23 mouse cellular contexts compared by ENCODE assay signal in genomic region chr2:39185942-39186341, GRCm38 (mm10). TPM values are rescaled to one million over a fixed set of nuclear protein-coding genes. Genes with fewer than 3 reads are reported as not detected.
A peak's percentile ranks its signal among the peaks of the same experiment; 100 is the strongest.
DNase-seq lines count a peak whose midpoint lies in the region; ATAC-seq and TF ChIP-seq lines count a peak whose summit lies in the region.
"Had no signal": no experiment of that assay in that cellular context is flagged by ENCODE, and none has a peak within 500 bp of the region (broad histone marks: within the 10 kb centered on the region; RNA-seq: fewer than 3 reads in every experiment).

No protein-coding gene starts in this region.

- no peaks in the 10 kb centered on the region for H3K36me3 ChIP-seq in kidney, postnatal 0 days (ENCODE audit: insufficient read depth, low read length)
- H3K36me3 ChIP-seq in kidney, embryonic 15.5 days, result peaks cover 21% of the 10 kb centered on the region
- H3K36me3 ChIP-seq: liver, embryonic 15.5 days; stomach, embryonic 15.5 days had no signal

- 77% methylated on average over 3 of the region's 3 CpGs for WGBS in kidney, postnatal 0 days
- 70% methylated on average over 3 of the region's 3 CpGs for WGBS in kidney, embryonic 15.5 days

- peak; percentile 12; the same call in 1 of the 2 replicates for TF ChIP-seq CTCF in kidney, postnatal 0 days (IDR thresholded peaks at IDR 0.05; ENCODE audit: low read depth)

- DNase-seq in kidney, postnatal 0 days (ENCODE audit: low spot score), result no peak
- peak; percentile 8 for DNase-seq in thymus, postnatal 25 days
- DNase-seq in thymus, postnatal 10 days (ENCODE audit: low spot score in 2 of 2), result no peak
- DNase-seq in ZHBTc4 (ENCODE audit: low read depth, low spot score), result peak; percentile 23
- no peak for DNase-seq in neural tube, embryonic 10.5 days (ENCODE audit: extremely low spot score, low spot score)
- DNase-seq in adrenal gland, postnatal 25 days, result no peak
- DNase-seq: adrenal gland, postnatal 10 days; cerebellum, adult 9-11 months; gastrocnemius, adult 2 months; kidney, adult 18-20 months; lung, postnatal 14 days; midbrain, embryonic 14.5 days; right cerebral cortex, postnatal 14 days had no signal

- H3K9ac ChIP-seq in kidney, postnatal 0 days (ENCODE audit: low read depth, low read length), result no peak overlapping the region
- no peak overlapping the region for H3K9ac ChIP-seq in kidney, embryonic 15.5 days
- H3K9ac ChIP-seq: forebrain, embryonic 12.5 days; liver, embryonic 15.5 days; neural tube, embryonic 15.5 days; stomach, embryonic 15.5 days had no signal

- no peak overlapping the region for H3K4me3 ChIP-seq in kidney, postnatal 0 days (replicated peaks; ENCODE audit: low read depth, low read length)
- no peak overlapping the region for H3K4me3 ChIP-seq in kidney, embryonic 15.5 days (replicated peaks)
- H3K4me3 ChIP-seq: forebrain, embryonic 12.5 days; gastrocnemius, adult 2 months; limb, embryonic 10.5 days; liver, embryonic 15.5 days; megakaryocyte, embryonic 14.5 days; myocyte; neural tube, embryonic 15.5 days; stomach, embryonic 15.5 days had no signal

- no peaks in the 10 kb centered on the region for H3K9me3 ChIP-seq in kidney, postnatal 0 days (replicated peaks; ENCODE audit: low read length)
- no peaks in the 10 kb centered on the region for H3K9me3 ChIP-seq in kidney, embryonic 15.5 days (replicated peaks)
- H3K9me3 ChIP-seq: forebrain, embryonic 12.5 days; limb, embryonic 10.5 days; liver, embryonic 15.5 days; megakaryocyte, embryonic 14.5 days; neural tube, embryonic 15.5 days; stomach, embryonic 15.5 days had no signal

- H3K4me2 ChIP-seq in kidney, postnatal 0 days (ENCODE audit: low read length), result no peak overlapping the region
- no peak overlapping the region for H3K4me2 ChIP-seq in kidney, embryonic 15.5 days
- H3K4me2 ChIP-seq: forebrain, embryonic 12.5 days; liver, embryonic 15.5 days; neural tube, embryonic 15.5 days; stomach, embryonic 15.5 days had no signal

- no peaks in the 10 kb centered on the region for H3K27me3 ChIP-seq in kidney, postnatal 0 days (ENCODE audit: insufficient read depth, low read length)
- H3K27me3 ChIP-seq in kidney, embryonic 15.5 days, result no peaks in the 10 kb centered on the region
- H3K27me3 ChIP-seq: forebrain, embryonic 12.5 days; liver, embryonic 15.5 days; megakaryocyte, embryonic 14.5 days; neural tube, embryonic 15.5 days; stomach, embryonic 15.5 days had no signal

- no peak for ATAC-seq in kidney, postnatal 0 days (replicated peaks; ENCODE audit: low FRiP score, low read depth)
- ATAC-seq in kidney, embryonic 15.5 days (replicated peaks; ENCODE audit: low FRiP score), result no peak
- ATAC-seq: activated CD4-positive, CD25-positive, alpha-beta regulatory T cell, adult 4 months; hindbrain, embryonic 16.5 days had no signal

- H3K27ac ChIP-seq in kidney, postnatal 0 days, result no peak overlapping the region
- H3K27ac ChIP-seq in kidney, embryonic 15.5 days, result no peak overlapping the region
- H3K27ac ChIP-seq: forebrain, embryonic 12.5 days; gastrocnemius, adult 2 months; limb, embryonic 10.5 days; liver, embryonic 15.5 days; neural tube, embryonic 15.5 days; stomach, embryonic 15.5 days had no signal

- 0 out of 2 replicates have a peak, but pooled peaks cover 6% of the 10 kb centered on the region for H3K4me1 ChIP-seq in kidney, postnatal 0 days (replicated peaks; ENCODE audit: insufficient read depth, low read length)
- peaks cover 9% of the 10 kb centered on the region for H3K4me1 ChIP-seq in kidney, embryonic 15.5 days
- H3K4me1 ChIP-seq: stomach, embryonic 15.5 days had no signal

RNA-seq across cellular contexts. Expression of gene Scai, which starts 4.6 kb away (rescaled TPM):
- 5.4 and 6.7 TPM in 2 replicates for polyA plus RNA-seq in kidney, postnatal 0 days (2015; fragmentation: Nextera tagmentation; extraction: Ambion mirVana)
- 10.1 and 10.7 TPM in 2 replicates for polyA plus RNA-seq in kidney, embryonic 15.5 days (2015; fragmentation: Nextera tagmentation; extraction: Ambion mirVana)
- total RNA-seq in adrenal gland, postnatal 25 days (2021), result 9.7 and 12.9 TPM in 2 replicates

RNA-seq across cellular contexts. Expression of gene Ppp6c, which starts 40.3 kb away (rescaled TPM):
- 76.8 and 81.1 TPM in 2 replicates for polyA plus RNA-seq in kidney, postnatal 0 days (2015; fragmentation: Nextera tagmentation; extraction: Ambion mirVana)
- 70.8 and 79.5 TPM in 2 replicates for polyA plus RNA-seq in kidney, embryonic 15.5 days (2015; fragmentation: Nextera tagmentation; extraction: Ambion mirVana)
- 80.2 and 89.7 TPM in 2 replicates for total RNA-seq in adrenal gland, postnatal 25 days (2021)

Comparison
In these comparisons a context has a peak if more than half of its experiments do, and no peak if none do; other contexts are left out.
1. DNase-seq: peak in thymus, postnatal 25 days (single experiment) and ZHBTc4 (single experiment); none in kidney, postnatal 0 days (single experiment), thymus, postnatal 10 days (0 of 2), neural tube, embryonic 10.5 days (single experiment) and adrenal gland, postnatal 25 days (single experiment).